Mouse (Mus musculus): Measurements from ENCODE around the gene Prr5.
A peak's percentile ranks its signal among the peaks of the same experiment; 100 is the strongest.

Prr5 gene

DNA sequence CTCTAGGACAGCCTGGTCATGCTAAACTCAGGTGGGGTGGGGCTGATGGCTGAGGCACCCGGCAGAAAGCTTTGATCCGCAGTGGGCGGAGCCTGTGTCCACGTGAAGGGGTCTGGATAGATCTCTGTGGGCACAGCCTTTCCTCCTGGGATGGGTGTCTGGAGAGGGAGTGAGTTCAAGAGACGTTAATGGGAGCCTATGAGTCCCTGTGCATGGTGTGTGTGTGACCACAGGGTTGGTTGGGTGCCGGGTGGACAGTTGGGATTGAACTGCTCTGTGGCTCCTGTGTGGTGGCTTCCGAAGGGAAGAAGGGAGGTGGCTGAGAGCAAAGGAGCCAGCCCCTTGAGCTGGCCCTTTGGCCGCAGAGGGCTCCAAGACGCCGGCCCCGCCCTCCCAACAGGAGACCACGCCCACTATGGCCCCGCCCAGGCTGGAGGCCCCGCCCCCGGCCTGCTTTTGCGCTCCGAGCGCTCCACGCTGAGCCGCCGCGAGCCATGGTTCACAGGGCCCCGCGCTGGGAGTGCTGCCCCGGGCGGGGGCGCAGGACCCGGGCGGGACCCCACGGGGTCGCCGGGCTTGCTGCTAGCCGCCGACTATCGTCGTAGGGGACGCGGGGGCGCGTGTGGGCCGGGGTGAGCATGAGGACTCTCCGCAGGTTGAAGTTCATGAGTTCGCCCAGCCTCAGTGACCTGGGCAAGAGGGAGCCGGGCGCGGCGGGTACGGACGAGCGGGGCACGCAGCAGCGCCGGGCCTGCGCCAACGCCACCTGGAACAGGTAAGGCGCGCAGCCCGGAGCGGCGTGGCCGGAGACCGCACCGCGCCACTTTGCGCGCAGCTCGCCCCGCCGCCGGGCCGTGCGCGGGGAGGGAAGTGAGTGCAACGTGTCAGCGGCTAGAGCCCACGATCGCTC, 11.4 kb downstream of the Prr5 start:
- peak; percentile 62 to 76 for DNase-seq (ENCODE audit: low spot score in 2 of 2)

DNA sequence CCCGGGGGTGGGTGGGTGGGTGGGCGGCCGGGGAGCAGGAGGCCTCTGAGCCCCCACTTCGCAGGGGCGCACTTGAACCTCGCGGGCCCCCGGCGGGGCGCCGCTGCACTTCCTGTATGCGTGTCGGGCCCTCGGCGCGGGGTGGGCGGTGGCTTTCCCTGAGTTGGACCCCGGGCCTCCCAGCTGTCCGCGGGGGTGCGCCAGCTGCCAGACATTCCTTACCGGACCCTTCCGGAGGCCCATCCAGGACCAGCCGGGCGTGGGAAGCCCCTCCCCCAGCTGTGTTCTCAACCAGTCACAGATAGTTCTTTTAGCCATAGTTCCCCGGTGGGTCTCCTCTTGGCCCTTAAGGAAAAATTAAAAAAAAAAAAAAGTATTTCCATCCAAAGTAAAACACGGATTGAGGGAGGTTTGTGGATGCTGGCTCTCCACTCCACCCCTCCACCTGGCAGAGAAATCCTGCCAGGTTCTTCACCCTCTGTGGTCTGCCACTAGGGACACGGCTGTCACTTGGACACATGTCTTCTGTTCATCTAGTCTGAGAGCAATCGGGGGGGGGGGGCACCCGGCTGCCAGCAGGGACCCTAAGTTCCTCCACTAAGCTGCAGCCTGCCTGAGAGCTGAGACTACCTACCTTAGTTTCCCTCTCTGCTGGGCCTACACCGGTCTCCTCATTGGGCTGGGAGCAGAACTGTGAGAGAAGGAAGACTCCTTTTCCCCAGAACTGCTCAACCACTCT, 12.2 kb downstream of the Prr5 start:
- DNase-seq (ENCODE audit: low spot score in 2 of 2), result peak; percentile 40 to 43

DNA sequence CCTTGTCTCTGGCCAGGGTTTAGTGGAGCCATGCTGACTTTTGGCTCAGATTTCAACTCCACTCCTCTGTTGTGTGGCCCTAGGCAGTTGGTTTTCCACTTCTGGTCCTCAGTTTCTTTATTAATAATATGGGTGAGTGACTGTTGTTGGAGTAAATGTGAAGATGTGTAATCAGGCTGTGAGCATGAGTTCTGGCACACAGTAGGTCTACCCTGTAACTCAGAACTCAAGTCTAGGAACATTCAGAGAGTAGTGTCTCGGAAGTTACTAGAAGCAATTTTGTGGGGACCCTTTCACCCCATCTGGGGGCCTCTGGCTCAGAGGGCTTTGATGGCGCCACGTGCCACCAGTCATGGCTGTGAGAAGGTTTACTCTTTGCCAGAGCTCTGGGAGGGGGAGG, 12.8 kb downstream of the Prr5 start:
- DNase-seq (ENCODE audit: low spot score in 2 of 2), result no peak

GRCm38 (mm10) chr15:84682821-84683220, 13.4 kb downstream of the Prr5 start:
- DNase-seq (ENCODE audit: low spot score in 2 of 2), result no peak

DNA sequence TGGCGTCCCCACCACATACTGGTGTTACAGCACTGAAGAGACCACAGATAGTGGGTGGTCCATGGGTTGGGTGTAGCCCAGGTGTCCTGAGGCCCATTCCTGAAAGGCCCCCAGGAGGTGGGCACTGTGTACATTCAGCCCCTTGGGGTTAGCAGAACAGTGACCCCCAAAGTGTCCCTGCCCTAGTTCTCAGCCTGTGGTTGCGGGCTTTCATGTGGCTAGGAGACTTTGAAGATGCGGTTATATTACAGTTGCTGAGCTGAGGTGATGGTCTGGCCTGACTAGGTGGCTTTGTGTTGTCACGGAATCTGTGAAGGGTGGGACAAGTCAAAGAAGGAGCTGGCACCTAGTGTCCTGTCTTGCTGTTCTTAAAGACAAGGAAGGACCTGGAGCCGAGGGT, 15.1 kb downstream of the Prr5 start:
- no peak for DNase-seq (ENCODE audit: low spot score in 2 of 2)

- no peak for DNase-seq (ENCODE audit: low spot score in 2 of 2)
Measured at GRCm38 (mm10) chr15:84685417-84685816, 16.0 kb downstream of the Prr5 start.

GRCm38 (mm10) chr15:84687904-84688303, 18.5 kb downstream of the Prr5 start:
- no peak for DNase-seq (ENCODE audit: low spot score in 2 of 2)

- DNase-seq (ENCODE audit: low spot score in 2 of 2), result no peak
Measured at GRCm38 (mm10) chr15:84689356-84689755, 19.9 kb downstream of the Prr5 start.

GRCm38 (mm10) chr15:84691513-84691912, 22.1 kb downstream of the Prr5 start:
- DNase-seq (ENCODE audit: low spot score in 2 of 2), result no peak

DNA sequence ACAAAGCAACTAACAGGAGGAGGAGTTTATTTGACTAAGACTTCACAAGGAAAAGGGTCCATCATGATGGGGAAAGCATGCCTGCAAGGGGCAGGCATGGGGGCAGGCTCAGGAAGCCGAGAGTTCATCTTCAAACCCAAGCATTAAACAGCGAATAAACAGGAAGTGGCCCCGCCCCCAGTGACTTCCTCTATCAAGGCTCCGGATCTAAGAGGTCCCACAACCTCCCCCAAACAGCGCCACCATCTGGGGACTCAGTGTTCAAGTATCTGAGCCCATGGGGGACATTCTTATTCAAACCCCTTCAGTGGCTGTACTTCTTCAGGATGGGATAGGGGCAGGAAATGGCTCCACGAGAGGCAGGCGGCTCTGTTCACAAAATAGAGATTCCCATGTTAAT, 23.2 kb downstream of the Prr5 start:
- no peak for DNase-seq (ENCODE audit: low spot score in 2 of 2)

- DNase-seq (ENCODE audit: low spot score in 2 of 2), result no peak
Measured at GRCm38 (mm10) chr15:84696021-84696420, 26.6 kb downstream of the Prr5 start.

DNA sequence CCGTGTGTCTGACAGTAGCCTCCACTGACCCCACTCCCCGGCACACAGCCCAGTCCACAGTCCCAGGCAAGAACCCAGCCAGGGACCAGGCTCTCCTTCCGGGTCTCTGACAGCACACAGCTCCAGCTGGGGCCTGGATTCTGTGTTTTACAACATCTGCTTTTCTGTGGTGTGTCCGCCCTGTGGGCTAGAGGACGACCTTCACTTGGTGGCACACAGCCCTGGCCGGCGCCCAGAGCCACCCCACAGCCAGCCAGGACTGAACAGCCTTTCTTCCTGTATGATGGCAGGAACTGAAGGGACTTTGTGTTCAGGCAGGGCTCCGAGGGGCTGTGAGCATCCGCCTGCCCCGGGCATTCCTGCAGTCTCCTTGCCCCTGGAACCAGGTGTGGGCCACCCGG, 28.2 kb downstream of the Prr5 start:
- DNase-seq (ENCODE audit: low spot score in 2 of 2), result no peak

DNA sequence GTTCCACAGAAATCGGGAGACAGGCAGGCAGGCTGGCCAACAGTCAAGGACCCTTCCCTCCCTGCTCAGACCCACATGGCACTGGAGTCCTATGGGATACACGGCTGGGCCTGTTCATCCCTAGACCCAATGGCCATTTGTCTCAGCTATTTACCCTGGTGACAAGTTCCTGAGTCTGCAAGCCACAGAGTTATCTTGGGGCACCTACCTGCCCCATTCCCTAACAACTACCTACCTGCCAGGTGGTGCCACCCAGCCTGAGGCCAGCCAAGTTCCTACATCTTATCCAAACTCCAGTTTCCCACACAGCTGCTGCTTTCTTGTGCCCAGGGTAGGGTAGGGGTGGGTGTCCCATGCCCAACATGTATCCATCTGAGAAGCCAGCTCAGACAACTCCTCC, 28.8 kb downstream of the Prr5 start:
- DNase-seq (ENCODE audit: low spot score in 2 of 2), result no peak

DNA sequence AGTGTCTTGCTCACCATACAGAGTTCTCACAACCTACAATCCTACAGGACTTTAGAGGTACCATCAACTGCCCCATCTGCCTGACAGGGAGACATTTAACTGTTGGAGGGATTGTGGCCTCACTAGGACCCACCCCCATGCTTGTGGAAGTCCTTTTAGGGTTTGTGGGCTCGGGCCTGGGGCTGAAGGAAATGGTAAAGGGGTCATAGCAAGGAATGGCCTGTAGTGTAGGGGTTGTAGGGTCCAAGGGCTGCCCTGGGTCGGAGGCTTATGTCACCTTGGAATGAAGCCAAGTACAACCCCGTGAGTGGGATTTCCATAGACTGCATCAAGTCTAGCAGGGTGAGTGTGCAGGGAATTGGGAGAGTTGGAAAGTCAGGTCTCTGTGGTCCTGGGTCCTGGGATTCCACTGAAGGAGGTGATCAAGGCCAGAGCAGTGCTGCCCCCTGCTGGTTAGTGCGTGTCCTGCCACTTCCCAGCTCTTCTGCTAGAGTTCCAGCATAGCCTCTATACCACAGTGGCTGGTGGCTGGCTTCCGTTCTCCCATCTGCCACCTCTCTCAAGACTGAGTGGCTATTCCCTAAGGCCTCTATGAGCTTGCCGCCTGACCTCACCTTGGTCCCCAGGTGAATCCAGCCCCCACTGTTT, 30.9 kb downstream of the Prr5 start:
- DNase-seq (ENCODE audit: low spot score in 2 of 2), result peak in 1 of 2 experiments; percentile 65

DNA sequence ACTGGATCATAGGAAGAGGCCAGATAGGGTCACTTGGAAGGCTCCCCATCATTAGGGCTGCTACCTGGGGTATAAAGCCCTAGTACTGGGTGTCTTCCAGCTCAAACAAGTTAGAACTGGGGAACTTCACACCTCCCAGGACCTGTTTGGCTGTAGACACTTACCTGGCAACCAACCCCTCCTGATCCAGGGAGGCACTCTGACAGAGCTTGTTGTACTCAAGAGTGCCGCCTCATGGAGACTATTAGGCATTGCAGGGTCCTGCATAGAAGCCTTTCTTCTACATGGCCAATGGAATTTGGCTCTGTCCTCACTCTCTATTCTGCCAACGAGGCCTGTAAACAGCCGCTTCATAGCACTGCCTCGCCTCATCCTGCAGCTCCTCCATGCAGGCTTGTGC, 32.5 kb downstream of the Prr5 start:
- peak in 1 of 2 experiments; percentile 41 for DNase-seq (ENCODE audit: low spot score in 2 of 2)

GRCm38 (mm10) chr15:84702391-84703345, 33.2 kb downstream of the Prr5 start:
- DNase-seq (ENCODE audit: low spot score in 2 of 2), result no peak

- no peak for DNase-seq (ENCODE audit: low spot score in 2 of 2)
Measured at GRCm38 (mm10) chr15:84703992-84704391, 34.6 kb downstream of the Prr5 start.

GRCm38 (mm10) chr15:84705351-84705901, 36.0 kb downstream of the Prr5 start:
- DNase-seq (ENCODE audit: low spot score in 2 of 2), result no peak

- DNase-seq (ENCODE audit: low spot score in 2 of 2), result no peak
Measured at GRCm38 (mm10) chr15:84706983-84707619, 37.7 kb downstream of the Prr5 start.

Data from thymus, postnatal 10 days (tissue).